Mouse (Mus musculus): Measurements from ENCODE around the gene Oasl2.
"Not testable (repeated sequence)": the region's sequence is repeated elsewhere in the genome, so short reads cannot be mapped to it uniquely, and the experiment has no call there.

Gene Oasl2

GRCm38 (mm10) chr5:114915854-114916253 is 19.1 kb downstream of the Oasl2 start:
- DNase-seq (ENCODE audit: low spot score), result no peak

GRCm38 (mm10) chr5:114916777-114917176 is 20.0 kb downstream of the Oasl2 start:
- no peak for DNase-seq (ENCODE audit: low spot score)

- DNase-seq (ENCODE audit: low spot score), result not testable (repeated sequence)
Observed at GRCm38 (mm10) chr5:114917357-114917756, 20.6 kb downstream of the Oasl2 start.

- DNase-seq (ENCODE audit: low spot score), result peak; percentile 17
Observed at GRCm38 (mm10) chr5:114921551-114922365, 25.0 kb downstream of the Oasl2 start.

- DNase-seq (ENCODE audit: low spot score), result no peak
Observed at GRCm38 (mm10) chr5:114922366-114922731, 25.6 kb downstream of the Oasl2 start.

- peak; percentile 46 for DNase-seq (ENCODE audit: low spot score)
Observed at GRCm38 (mm10) chr5:114922998-114923473, 26.3 kb downstream of the Oasl2 start, which contains the start of gene Oasl1. Gene Oasl1, plus strand, starts transcription at chr5:114923240.

- DNase-seq (ENCODE audit: low spot score), result no peak
Observed at GRCm38 (mm10) chr5:114926153-114926684, 29.5 kb downstream of the Oasl2 start.

GRCm38 (mm10) chr5:114926753-114927152 is 30.0 kb downstream of the Oasl2 start:
- DNase-seq (ENCODE audit: low spot score), result no peak

GRCm38 (mm10) chr5:114931626-114932025 is 34.9 kb downstream of the Oasl2 start:
- no peak for DNase-seq (ENCODE audit: low spot score)

- DNase-seq (ENCODE audit: low spot score), result no peak
Observed at GRCm38 (mm10) chr5:114933206-114933605, 36.5 kb downstream of the Oasl2 start.

- DNase-seq (ENCODE audit: low spot score), result no peak
Observed at GRCm38 (mm10) chr5:114935838-114936237, 39.1 kb downstream of the Oasl2 start.

GRCm38 (mm10) chr5:114941138-114941537 is 44.4 kb downstream of the Oasl2 start:
- DNase-seq (ENCODE audit: low spot score), result not testable (repeated sequence)

GRCm38 (mm10) chr5:114942074-114942765 is 45.5 kb downstream of the Oasl2 start, which contains the start of gene 2210016L21Rik:
Gene 2210016L21Rik, plus strand, starts transcription at chr5:114942158.
- DNase-seq (ENCODE audit: low spot score), result peak; percentile 85

- DNase-seq (ENCODE audit: low spot score), result no peak
Observed at GRCm38 (mm10) chr5:114942766-114943130, 46.0 kb downstream of the Oasl2 start.

GRCm38 (mm10) chr5:114945072-114945471 is 48.3 kb downstream of the Oasl2 start:
- no peak for DNase-seq (ENCODE audit: low spot score)

GRCm38 (mm10) chr5:114948891-114949290 is 52.2 kb downstream of the Oasl2 start:
- peak; percentile 55 for DNase-seq (ENCODE audit: low spot score)

GRCm38 (mm10) chr5:114949316-114949715 is 52.6 kb downstream of the Oasl2 start:
- no peak for DNase-seq (ENCODE audit: low spot score)

- DNase-seq (ENCODE audit: low spot score), result no peak
Observed at GRCm38 (mm10) chr5:114949812-114950211, 53.1 kb downstream of the Oasl2 start.

- no peak for DNase-seq (ENCODE audit: low spot score)
Observed at GRCm38 (mm10) chr5:114950669-114951068, 53.9 kb downstream of the Oasl2 start.

GRCm38 (mm10) chr5:114951279-114951880 is 54.6 kb downstream of the Oasl2 start:
- DNase-seq (ENCODE audit: low spot score), result no peak

- DNase-seq (ENCODE audit: low spot score), result no peak
Observed at GRCm38 (mm10) chr5:114953326-114953725, 56.6 kb downstream of the Oasl2 start.

- DNase-seq (ENCODE audit: low spot score), result no peak
Observed at GRCm38 (mm10) chr5:114958069-114958468, 61.3 kb downstream of the Oasl2 start.

All from urinary bladder, postnatal 14 days (tissue).